Mouse (Mus musculus): ENCODE results near the gene Aplp1. TPM values are rescaled to one million over a fixed set of nuclear protein-coding genes. Genes with fewer than 3 reads are reported as not detected.

Gene Aplp1
- polyA plus RNA-seq, 1 experiment from 2014 or later, result 40.8 TPM

- peak; percentile 63 for ATAC-seq
- Histone ChIP-seq H3K9me3 (no peaks in the 10 kb centered on the region), H3K27me3 (replicated peaks) (no peaks in the 10 kb centered on the region), H3K36me3 (no peaks in the 10 kb centered on the region; the same call in 1 of the 2 replicates), H3K4me2 (replicated peaks) (peak within 1 kb of the TSS; percentile 87), H3K4me1 (replicated peaks) (peaks cover 13% of the 10 kb centered on the region; the same call in 1 of the 2 replicates), H3K4me3 (replicated peaks) (peak within 1 kb of the TSS; percentile 52), H3K9ac (peak within 1 kb of the TSS; percentile 53), H3K27ac (peak within 1 kb of the TSS; percentile 51)
- 9% methylated on average over 31 of the region's 31 CpGs for WGBS
These were observed 24.0 kb downstream of the Aplp1 start, which contains the start of gene Nfkbid for GRCm38 (mm10) chr7:30421175-30421889. TSS of gene Nfkbid (plus strand) at chr7:30421732.

- 87% methylated on average over 3 of the region's 3 CpGs for WGBS
- no peak for ATAC-seq
- no peaks in the 10 kb centered on the region for H3K27me3 ChIP-seq (replicated peaks)
- no peaks in the 10 kb centered on the region for H3K36me3 ChIP-seq
- no peak overlapping the region for H3K27ac ChIP-seq
- H3K4me2 ChIP-seq (replicated peaks), result 0 out of 2 replicates have a peak overlapping the region, but pooled peaks have one; percentile 87
- no peaks in the 10 kb centered on the region for H3K9me3 ChIP-seq
- H3K9ac ChIP-seq, result no peak overlapping the region
- peaks cover 13% of the 10 kb centered on the region; the same call in 1 of the 2 replicates for H3K4me1 ChIP-seq (replicated peaks)
- H3K4me3 ChIP-seq (replicated peaks), result no peak overlapping the region
These were observed 24.7 kb downstream of the Aplp1 start for GRCm38 (mm10) chr7:30420673-30421072.

- no peak within 1 kb of the TSS for H3K27ac ChIP-seq
- 71% methylated on average over 10 of the region's 10 CpGs for WGBS
These were observed 25.5 kb downstream of the Aplp1 start, which contains the start of gene Hcst for GRCm38 (mm10) chr7:30419561-30420499. TSS of gene Hcst (minus strand) at chr7:30419854.

GRCm38 (mm10) chr7:30417856-30418255 is 27.5 kb downstream of the Aplp1 start:
- H3K4me2 ChIP-seq (replicated peaks), result no peak overlapping the region
- no peaks in the 10 kb centered on the region for H3K27me3 ChIP-seq (replicated peaks)
- H3K36me3 ChIP-seq, result no peaks in the 10 kb centered on the region
- WGBS, result 69% methylated on average over 9 of the region's 9 CpGs
- no peaks in the 10 kb centered on the region for H3K9me3 ChIP-seq
- no peak for ATAC-seq
- peaks cover 6% of the 10 kb centered on the region; the same call in 1 of the 2 replicates for H3K4me1 ChIP-seq (replicated peaks)
- H3K27ac ChIP-seq, result no peak overlapping the region
- no peak overlapping the region for H3K9ac ChIP-seq
- no peak overlapping the region for H3K4me3 ChIP-seq (replicated peaks)

More at GRCm38 (mm10) chr7:30419561-30420499, 25.5 kb downstream of the Aplp1 start, which contains the start of gene Hcst:
- H3K4me1 ChIP-seq (replicated peaks), result peaks cover 13% of the 10 kb centered on the region; the same call in 1 of the 2 replicates
- H3K4me2 ChIP-seq (replicated peaks), result no peak within 1 kb of the TSS
- no peak within 1 kb of the TSS for H3K4me3 ChIP-seq (replicated peaks)
- no peaks in the 10 kb centered on the region for H3K9me3 ChIP-seq
- no peaks in the 10 kb centered on the region for H3K27me3 ChIP-seq (replicated peaks)
- H3K9ac ChIP-seq, result no peak within 1 kb of the TSS
- no peak for ATAC-seq
- H3K36me3 ChIP-seq, result no peaks in the 10 kb centered on the region

- Histone ChIP-seq H3K4me3 (replicated peaks) (no peak within 1 kb of the TSS), H3K4me2 (replicated peaks) (no peak within 1 kb of the TSS), H3K4me1 (replicated peaks) (no peaks in the 10 kb centered on the region), H3K27me3 (replicated peaks) (no peaks in the 10 kb centered on the region), H3K9ac (no peak within 1 kb of the TSS), H3K9me3 (no peaks in the 10 kb centered on the region), H3K36me3 (no peaks in the 10 kb centered on the region), H3K27ac (0 out of 2 replicates have a peak within 1 kb of the TSS, but pooled peaks have one; percentile 3)
- 63% methylated on average over 5 of the region's 5 CpGs for WGBS
- no peak for ATAC-seq
These were observed 31.7 kb downstream of the Aplp1 start, which contains the start of gene Tyrobp for GRCm38 (mm10) chr7:30413596-30413995. TSS of gene Tyrobp (plus strand) at chr7:30413760.

- H3K27me3 ChIP-seq (replicated peaks), result no peaks in the 10 kb centered on the region
- no peaks in the 10 kb centered on the region for H3K4me1 ChIP-seq (replicated peaks)
- H3K9ac ChIP-seq, result no peak overlapping the region
- H3K4me3 ChIP-seq (replicated peaks), result no peak overlapping the region
- no peaks in the 10 kb centered on the region for H3K36me3 ChIP-seq
- H3K9me3 ChIP-seq, result no peaks in the 10 kb centered on the region
- no peak for ATAC-seq
- H3K27ac ChIP-seq, result no peak overlapping the region
- no peak overlapping the region for H3K4me2 ChIP-seq (replicated peaks)
- WGBS, result 65% methylated on average over 4 of the region's 4 CpGs
These were observed 32.6 kb downstream of the Aplp1 start for GRCm38 (mm10) chr7:30412735-30413147.

GRCm38 (mm10) chr7:30411023-30411422 is 34.3 kb downstream of the Aplp1 start:
- H3K4me1 ChIP-seq (replicated peaks), result no peaks in the 10 kb centered on the region
- no peak overlapping the region for H3K4me3 ChIP-seq (replicated peaks)
- no peak overlapping the region for H3K27ac ChIP-seq
- no peak overlapping the region for H3K4me2 ChIP-seq (replicated peaks)
- ATAC-seq, result no peak
- H3K36me3 ChIP-seq, result no peaks in the 10 kb centered on the region
- H3K9me3 ChIP-seq, result no peaks in the 10 kb centered on the region
- no peaks in the 10 kb centered on the region for H3K27me3 ChIP-seq (replicated peaks)
- WGBS, result 72% methylated on average over 3 of the region's 3 CpGs
- H3K9ac ChIP-seq, result no peak overlapping the region

- Histone ChIP-seq H3K4me2 (replicated peaks) (no peak overlapping the region), H3K9ac (no peak overlapping the region), H3K4me1 (replicated peaks) (no peaks in the 10 kb centered on the region), H3K4me3 (replicated peaks) (no peak overlapping the region), H3K9me3 (no peaks in the 10 kb centered on the region), H3K27ac (no peak overlapping the region), H3K27me3 (replicated peaks) (no peaks in the 10 kb centered on the region), H3K36me3 (no peaks in the 10 kb centered on the region)
- no peak for ATAC-seq
- 44% methylated on average over 2 of the region's 2 CpGs for WGBS
These were observed 35.5 kb downstream of the Aplp1 start for GRCm38 (mm10) chr7:30409789-30410188.

- Histone ChIP-seq H3K27me3 (replicated peaks) (no peaks in the 10 kb centered on the region), H3K4me3 (replicated peaks) (no peak overlapping the region), H3K9me3 (no peaks in the 10 kb centered on the region), H3K27ac (no peak overlapping the region), H3K4me2 (replicated peaks) (no peak overlapping the region), H3K9ac (no peak overlapping the region), H3K4me1 (replicated peaks) (no peaks in the 10 kb centered on the region), H3K36me3 (no peaks in the 10 kb centered on the region)
- no peak for ATAC-seq
- 86% methylated on average over 3 of the region's 3 CpGs for WGBS
These were observed 36.7 kb downstream of the Aplp1 start for GRCm38 (mm10) chr7:30408639-30409038.

GRCm38 (mm10) chr7:30402343-30402742 is 43.0 kb downstream of the Aplp1 start:
- 70% methylated on average over 4 of the region's 4 CpGs for WGBS
- no peak for ATAC-seq
- Histone ChIP-seq H3K36me3 (no peaks in the 10 kb centered on the region), H3K9ac (no peak overlapping the region), H3K4me1 (replicated peaks) (no peaks in the 10 kb centered on the region), H3K4me2 (replicated peaks) (no peak overlapping the region), H3K9me3 (no peaks in the 10 kb centered on the region), H3K27ac (no peak overlapping the region), H3K27me3 (replicated peaks) (no peaks in the 10 kb centered on the region), H3K4me3 (replicated peaks) (no peak overlapping the region)

- WGBS, result 48% methylated on average over 7 of the region's 7 CpGs
- no peaks in the 10 kb centered on the region for H3K27me3 ChIP-seq (replicated peaks)
- no peak overlapping the region for H3K27ac ChIP-seq
- H3K4me3 ChIP-seq (replicated peaks), result no peak overlapping the region
- no peaks in the 10 kb centered on the region for H3K4me1 ChIP-seq (replicated peaks)
- H3K9me3 ChIP-seq, result no peaks in the 10 kb centered on the region
- ATAC-seq, result no peak
- no peak overlapping the region for H3K9ac ChIP-seq
- H3K4me2 ChIP-seq (replicated peaks), result no peak overlapping the region
- H3K36me3 ChIP-seq, result no peaks in the 10 kb centered on the region
These were observed 45.7 kb downstream of the Aplp1 start for GRCm38 (mm10) chr7:30399671-30400070.

- Histone ChIP-seq H3K4me1 (replicated peaks) (no peaks in the 10 kb centered on the region), H3K9me3 (no peaks in the 10 kb centered on the region), H3K27ac (no peak overlapping the region), H3K36me3 (no peaks in the 10 kb centered on the region), H3K27me3 (replicated peaks) (no peaks in the 10 kb centered on the region), H3K4me3 (replicated peaks) (no peak overlapping the region), H3K9ac (no peak overlapping the region), H3K4me2 (replicated peaks) (no peak overlapping the region)
- ATAC-seq, result no peak
- WGBS, result 39% methylated on average over 2 of the region's 2 CpGs
These were observed 50.5 kb downstream of the Aplp1 start for GRCm38 (mm10) chr7:30394871-30395270.
